Mouse (Mus musculus): ENCODE results near the gene Bend4. TPM values are rescaled to one million over a fixed set of nuclear protein-coding genes. Genes with fewer than 3 reads are reported as not detected.

Gene Bend4
- total RNA-seq, 2 experiments from 2014 or later, result 10.8 to 11.2 TPM

- intact Hi-C loops (cut with DNase I), result no loop called here
- DNase-seq (ENCODE audit: extremely low spot score in 1 of 2, low spot score in 2 of 2), result no peak
Observed at GRCm38 (mm10) chr5:67423963-67424362, 4.1 kb downstream of the Bend4 start.

GRCm38 (mm10) chr5:67423326-67423725, 4.8 kb downstream of the Bend4 start:
- no peak for DNase-seq (ENCODE audit: extremely low spot score in 1 of 2, low spot score in 2 of 2)
- intact Hi-C loops (cut with DNase I), result no loop called here

DNA sequence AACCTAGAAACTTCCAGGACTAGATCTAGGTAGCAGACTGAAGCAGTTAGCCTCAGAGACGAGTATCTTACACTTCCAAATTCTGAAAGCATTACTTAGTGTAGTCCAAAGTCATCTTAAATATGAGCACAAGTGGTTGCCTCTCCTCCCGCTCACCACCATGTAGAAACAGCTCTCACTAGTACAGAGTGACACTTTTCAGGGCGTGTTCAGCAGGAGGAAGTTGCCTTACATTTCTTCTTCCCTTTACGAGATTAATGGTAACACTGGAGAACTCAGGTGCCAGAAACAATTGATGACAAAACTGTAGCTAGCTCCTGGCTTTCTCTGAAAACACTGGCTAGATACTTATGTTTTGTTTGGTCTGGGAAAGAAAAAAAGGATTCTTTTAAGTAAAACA, 8.7 kb downstream of the Bend4 start:
- intact Hi-C loops (cut with DNase I), result no loop called here
- no peak for DNase-seq (ENCODE audit: extremely low spot score in 1 of 2, low spot score in 2 of 2)

- intact Hi-C loops (cut with DNase I), result no loop called here
- no peak for DNase-seq (ENCODE audit: extremely low spot score in 1 of 2, low spot score in 2 of 2)
Observed at GRCm38 (mm10) chr5:67411475-67411874, 16.6 kb downstream of the Bend4 start.

DNA sequence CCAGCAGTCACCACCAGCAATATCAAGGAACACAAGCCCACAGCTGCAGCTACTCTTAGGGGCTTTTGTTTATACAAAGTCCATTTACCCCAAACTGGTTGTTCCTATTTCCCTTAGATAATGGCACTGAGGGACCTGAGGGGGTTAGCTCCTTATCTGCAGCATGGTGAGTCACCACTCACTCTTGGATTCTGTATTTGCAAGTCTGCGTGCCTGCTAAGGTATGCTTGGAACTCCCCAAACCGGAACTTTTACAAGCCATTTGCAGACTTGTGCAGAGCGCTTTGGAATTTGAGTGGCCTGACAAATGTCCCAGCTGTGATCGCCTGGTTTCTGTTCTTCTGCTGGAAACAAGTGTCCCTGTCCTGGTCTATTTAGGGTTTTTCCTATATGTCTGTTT, 17.7 kb downstream of the Bend4 start:
- intact Hi-C loops (cut with DNase I), result no loop called here
- no peak for DNase-seq (ENCODE audit: extremely low spot score in 1 of 2, low spot score in 2 of 2)

DNA sequence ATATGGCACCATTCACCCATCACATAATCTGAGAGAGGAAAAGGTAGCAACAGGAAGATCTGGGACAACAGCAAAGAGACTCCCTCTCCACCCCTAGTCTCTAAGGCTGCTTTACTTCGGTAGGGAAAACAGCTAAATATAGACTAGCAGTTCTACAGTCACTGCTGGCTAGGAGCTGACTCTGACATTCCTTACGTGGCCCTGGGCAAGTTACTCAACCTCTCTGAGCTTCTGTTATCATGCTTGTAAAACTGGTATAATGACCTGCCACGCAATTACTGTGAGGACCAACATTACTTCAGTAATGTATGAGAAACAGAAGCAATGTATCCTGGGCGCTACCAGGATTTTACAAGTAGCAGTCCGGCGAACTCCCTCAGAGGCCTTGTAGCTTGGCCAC, 19.7 kb downstream of the Bend4 start:
- DNase-seq (ENCODE audit: extremely low spot score in 1 of 2, low spot score in 2 of 2), result no peak
- intact Hi-C loops (cut with DNase I), result no loop called here

DNA sequence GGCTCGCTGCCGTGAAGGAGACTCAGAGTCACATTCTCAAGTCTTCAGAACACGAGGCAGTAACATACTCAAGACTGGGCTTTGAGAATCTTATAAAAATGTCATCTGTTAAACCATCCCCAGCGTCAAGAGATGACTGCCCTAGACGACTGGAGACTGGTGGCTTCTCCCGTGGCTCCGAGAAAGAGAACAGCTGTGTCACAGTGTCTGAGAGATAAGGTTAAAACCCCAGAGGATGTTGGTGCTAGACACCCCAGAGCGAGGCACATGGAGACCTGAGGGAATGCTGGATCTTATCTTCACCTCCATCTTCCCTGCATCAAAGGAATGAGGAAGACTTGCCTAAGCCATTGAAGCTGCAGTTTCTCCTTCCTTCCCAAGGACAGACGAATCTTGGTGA, 23.2 kb downstream of the Bend4 start:
- intact Hi-C loops (cut with DNase I), result no loop called here
- DNase-seq (ENCODE audit: extremely low spot score in 1 of 2, low spot score in 2 of 2), result no peak

GRCm38 (mm10) chr5:67404380-67404779, 23.7 kb downstream of the Bend4 start:
- no peak for DNase-seq (ENCODE audit: extremely low spot score in 1 of 2, low spot score in 2 of 2)
- intact Hi-C loops (cut with DNase I), result no loop called here

- DNase-seq (ENCODE audit: extremely low spot score in 1 of 2, low spot score in 2 of 2), result no peak
- intact Hi-C loops (cut with DNase I), result no loop called here
Observed at GRCm38 (mm10) chr5:67401612-67402011, 26.5 kb downstream of the Bend4 start.

- no peak for DNase-seq (ENCODE audit: extremely low spot score in 1 of 2, low spot score in 2 of 2)
- intact Hi-C loops (cut with DNase I), result no loop called here
Observed at GRCm38 (mm10) chr5:67400608-67401480, 27.3 kb downstream of the Bend4 start.

DNA sequence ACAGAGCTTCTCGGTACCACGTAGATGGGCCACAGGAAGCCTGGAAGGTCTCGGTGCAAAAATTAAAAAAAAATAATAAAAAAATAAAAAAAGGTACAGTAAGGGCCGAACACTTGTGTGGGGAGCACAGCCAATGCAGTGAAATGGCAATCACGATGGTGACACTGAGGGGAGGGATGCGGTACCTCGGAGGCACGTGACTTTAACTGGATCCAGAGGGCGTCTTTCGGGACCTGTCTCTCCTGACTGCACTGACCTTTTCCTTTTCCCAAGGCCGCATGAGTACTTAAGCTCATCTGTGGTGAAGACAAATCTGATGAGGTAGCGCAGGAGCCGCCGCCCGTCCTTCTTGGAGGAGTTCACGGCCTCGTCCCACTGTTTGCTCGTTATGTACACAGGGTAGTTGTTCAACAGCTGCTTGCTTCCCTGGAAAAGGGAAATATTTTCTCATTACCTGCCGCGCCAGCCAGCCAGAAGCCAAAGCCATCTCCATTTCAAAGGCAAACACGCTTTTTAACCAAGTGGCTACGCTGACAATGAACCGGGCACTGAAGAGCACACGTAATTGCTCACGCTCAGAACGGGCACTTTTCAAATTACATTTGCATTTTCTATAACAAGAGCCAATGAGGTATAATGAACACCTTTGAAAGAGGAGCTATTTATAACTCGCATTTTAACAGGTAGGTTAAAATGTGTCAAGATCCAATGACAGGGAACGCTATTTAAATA, 28.1 kb downstream of the Bend4 start:
- DNase-seq (ENCODE audit: extremely low spot score in 1 of 2, low spot score in 2 of 2), result no peak
- intact Hi-C loops (cut with DNase I), result no loop called here

DNA sequence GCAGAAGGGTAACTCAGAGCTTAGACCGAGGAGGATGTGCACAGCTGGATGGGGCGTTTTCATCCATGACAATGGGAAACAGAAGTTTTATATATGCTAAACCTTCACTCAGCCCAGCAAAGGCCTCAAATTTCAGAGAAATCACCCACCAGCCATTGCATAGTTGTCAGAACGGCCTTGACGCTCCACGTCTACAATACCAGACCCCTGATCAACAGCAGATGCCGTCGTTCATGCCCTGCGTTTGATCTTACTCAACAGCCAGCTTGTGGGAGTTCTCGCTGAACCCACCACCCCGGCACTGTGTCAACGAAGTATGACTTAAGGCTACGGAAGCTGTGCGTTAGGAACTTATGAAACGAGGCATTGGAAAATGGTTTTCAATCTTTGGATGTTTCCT, 30.9 kb downstream of the Bend4 start:
- no peak for DNase-seq (ENCODE audit: extremely low spot score in 1 of 2, low spot score in 2 of 2)
- intact Hi-C loops (cut with DNase I), result no loop called here

DNA sequence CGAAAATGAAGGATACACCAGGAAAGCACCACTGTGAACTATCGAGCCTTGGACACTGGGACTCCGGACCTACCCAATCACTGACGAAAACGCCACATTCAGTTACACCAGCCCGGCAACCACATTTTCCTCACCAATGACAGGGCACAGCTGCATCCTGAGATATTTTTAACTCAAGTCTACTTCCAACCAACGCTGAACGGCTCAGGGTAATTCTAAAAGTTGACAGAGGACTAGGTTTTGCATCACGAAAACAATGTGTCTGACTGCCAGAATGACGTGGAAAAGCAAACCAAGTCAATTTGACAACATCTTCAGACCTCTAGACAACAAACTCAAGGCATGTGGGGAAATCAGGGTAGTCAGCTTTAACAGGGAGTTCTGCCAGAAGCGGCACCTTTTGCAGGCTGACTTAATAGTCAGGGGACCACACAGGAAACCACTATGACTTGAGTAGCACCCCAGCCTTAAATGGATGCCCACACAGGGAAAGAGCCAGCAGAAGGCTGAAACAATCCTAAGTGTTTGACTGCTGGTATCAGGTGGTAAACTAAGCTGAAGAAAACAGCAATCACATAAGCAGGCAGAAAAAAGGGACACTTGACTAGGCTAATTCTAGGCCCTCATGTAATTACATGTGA, 32.8 kb downstream of the Bend4 start:
- intact Hi-C loops (cut with DNase I), result no loop called here

DNA sequence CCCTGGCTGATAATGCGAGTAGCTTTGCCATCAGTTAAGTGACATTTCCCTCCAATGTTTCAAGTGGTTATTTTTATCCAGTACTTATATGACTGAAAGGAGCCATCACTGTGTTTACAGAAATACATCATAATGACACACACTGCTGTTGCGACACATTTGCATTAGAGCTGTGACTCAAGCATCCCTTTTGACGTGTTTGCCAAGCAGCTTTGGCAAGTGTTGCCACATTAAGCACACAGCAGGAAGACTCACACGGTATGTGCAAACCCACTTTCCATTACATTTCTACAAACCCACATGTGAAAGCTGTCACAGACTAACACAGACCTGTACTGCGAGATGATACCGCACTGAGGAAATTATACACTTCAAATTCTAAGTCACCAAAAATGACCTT, 34.2 kb downstream of the Bend4 start:
- DNase-seq (ENCODE audit: extremely low spot score in 1 of 2, low spot score in 2 of 2), result no peak

More for the DNA sequence above, 32.8 kb downstream of the Bend4 start:
- DNase-seq (ENCODE audit: extremely low spot score in 1 of 2, low spot score in 2 of 2), result no peak

GRCm38 (mm10) chr5:67382556-67382955, 45.6 kb downstream of the Bend4 start:
- intact Hi-C loops (cut with DNase I), result no loop called here
- no peak for DNase-seq (ENCODE audit: extremely low spot score in 1 of 2, low spot score in 2 of 2)

More for the DNA sequence above, 34.2 kb downstream of the Bend4 start:
- intact Hi-C loops (cut with DNase I), result no loop called here

GRCm38 (mm10) chr5:67381690-67382089, 46.4 kb downstream of the Bend4 start:
- intact Hi-C loops (cut with DNase I), result no loop called here

DNA sequence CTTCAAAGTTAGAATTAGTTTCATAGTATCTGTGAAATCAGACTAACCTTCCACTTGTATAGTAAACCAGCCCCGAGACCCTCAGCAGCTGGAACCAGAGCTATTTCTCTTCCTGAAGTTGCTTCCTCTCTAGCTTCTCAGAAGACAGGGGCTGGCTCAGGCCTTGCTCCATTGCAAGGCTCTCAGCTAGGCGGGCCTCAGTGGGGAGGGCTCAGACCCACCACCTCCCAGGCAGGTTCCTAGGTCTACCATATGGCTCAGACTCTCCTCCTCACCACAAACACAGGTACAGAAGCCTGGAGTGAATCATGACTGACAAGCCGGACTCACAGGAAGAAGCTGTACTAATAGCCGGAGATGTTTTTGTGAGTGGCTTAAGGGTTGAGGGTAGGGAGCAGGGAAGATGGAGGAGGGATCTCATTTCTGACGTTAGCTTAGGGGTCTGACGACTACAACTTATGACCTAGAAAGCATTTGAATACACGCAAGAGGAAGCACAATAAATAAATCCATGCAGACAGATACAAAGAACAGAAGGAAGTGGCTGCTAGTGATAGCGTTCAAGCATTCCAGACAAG, 51.0 kb downstream of the Bend4 start:
- intact Hi-C loops (cut with DNase I), result no loop called here
- no peak for DNase-seq (ENCODE audit: extremely low spot score in 1 of 2, low spot score in 2 of 2)

More at GRCm38 (mm10) chr5:67381690-67382089, 46.4 kb downstream of the Bend4 start:
- no peak for DNase-seq (ENCODE audit: extremely low spot score in 1 of 2, low spot score in 2 of 2)

DNA sequence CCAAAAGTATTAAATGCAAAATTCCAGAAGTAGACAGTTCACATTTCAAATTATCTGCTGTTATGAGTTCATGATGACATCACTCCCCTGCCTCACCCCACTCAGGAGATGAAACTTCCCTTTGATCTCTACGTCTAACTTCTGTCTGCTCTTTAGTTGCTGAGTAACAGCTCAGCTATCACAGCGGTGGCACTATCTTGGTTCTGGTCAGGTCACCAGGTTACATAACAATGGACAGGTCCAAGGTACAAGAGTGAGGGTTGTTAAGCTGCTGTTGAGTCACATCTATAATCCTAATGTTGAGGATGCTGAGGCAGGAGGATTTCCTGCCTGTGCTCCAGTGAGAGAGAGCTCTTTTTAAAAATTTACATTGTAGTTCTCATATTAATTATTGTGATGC, 65.2 kb downstream of the Bend4 start:
- intact Hi-C loops (cut with DNase I), result no loop called here
- no peak for DNase-seq (ENCODE audit: extremely low spot score in 1 of 2, low spot score in 2 of 2)

DNA sequence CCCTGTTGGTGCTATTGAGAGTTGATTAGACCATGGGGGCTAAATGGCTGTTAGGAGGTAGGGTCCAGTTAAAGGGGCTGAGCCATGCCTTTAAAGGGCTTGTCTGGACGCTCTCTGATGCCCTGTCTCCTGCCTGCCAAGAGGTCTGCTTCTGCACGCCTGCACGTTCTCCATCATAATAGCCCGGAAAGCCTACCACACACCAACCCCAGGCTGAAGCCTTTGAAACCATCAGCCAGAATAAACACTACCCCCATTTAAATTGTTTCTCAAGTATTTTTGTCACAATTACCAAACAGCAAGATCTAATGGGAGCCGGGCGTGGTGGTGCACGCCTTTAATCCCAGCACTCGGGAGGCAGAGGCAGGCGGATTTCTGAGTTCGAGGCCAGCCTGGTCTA, 65.8 kb downstream of the Bend4 start:
- intact Hi-C loops (cut with DNase I), result no loop called here
- DNase-seq (ENCODE audit: extremely low spot score in 1 of 2, low spot score in 2 of 2), result no peak

Data from left cerebral cortex, postnatal 10 days (tissue).